Mouse (Mus musculus): ENCODE measurements around the gene Ddx39. TPM values are rescaled to one million over a fixed set of nuclear protein-coding genes. Genes with fewer than 3 reads are reported as not detected.
A peak's percentile ranks its signal among the peaks of the same experiment; 100 is the strongest.

Gene Ddx39
- polyA plus RNA-seq, 1 experiment = 28.7 TPM

DNA sequence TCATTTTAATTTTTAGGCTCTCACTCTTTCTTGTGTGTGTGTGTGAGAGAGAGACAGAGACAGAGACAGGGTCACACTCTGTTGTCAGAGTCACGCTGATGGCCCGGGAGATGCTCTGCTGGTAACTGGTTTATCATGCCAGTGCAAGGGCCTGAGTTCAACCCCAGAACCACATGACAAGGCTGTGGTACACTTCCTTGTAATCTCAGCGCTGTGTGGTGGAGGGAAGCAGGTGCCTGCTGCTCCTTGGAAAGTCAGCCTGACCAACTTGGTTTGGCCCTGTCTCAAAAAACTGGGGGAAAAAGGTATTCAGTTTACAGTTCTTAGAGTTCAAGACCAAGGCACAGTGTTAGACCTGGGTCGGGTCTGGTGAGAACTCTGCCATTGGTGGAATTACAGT lies 52.5 kb downstream of the Ddx39 start:
- Histone ChIP-seq H3K36me3 (ENCODE audit: control insufficient read depth, insufficient read depth, low read length) (no peaks in the 10 kb centered on the region), H3K27me3 (replicated peaks; ENCODE audit: control insufficient read depth, insufficient read depth, low read length) (no peaks in the 10 kb centered on the region), H3K4me1 (ENCODE audit: control insufficient read depth, insufficient read depth, low read length) (no peaks in the 10 kb centered on the region), H3K4me3 (ENCODE audit: insufficient read depth, low read depth, low read length) (no peak overlapping the region), H3K27ac (ENCODE audit: insufficient read depth, low read depth, low read length) (no peak overlapping the region)
- 89% methylated on average over 4 of the region's 4 CpGs for WGBS
- DNase-seq = no peak
- no peak for TF ChIP-seq POLR2A (IDR thresholded peaks at IDR 0.05; ENCODE audit: low read depth, low read length)
- TF ChIP-seq CTCF (conservative IDR thresholded peaks at IDR 0.05; ENCODE audit: insufficient read depth, insufficient read length, low read depth, low read length) = no peak

- peak; percentile 23 for DNase-seq
- WGBS = 27% methylated on average over 5 of the region's 5 CpGs
- H3K36me3 ChIP-seq (ENCODE audit: control insufficient read depth, insufficient read depth, low read length) = no peaks in the 10 kb centered on the region
- H3K27ac ChIP-seq (ENCODE audit: insufficient read depth, low read depth, low read length) = no peak overlapping the region
- H3K4me1 ChIP-seq (ENCODE audit: control insufficient read depth, insufficient read depth, low read length) = no peaks in the 10 kb centered on the region
- no peak for TF ChIP-seq POLR2A (IDR thresholded peaks at IDR 0.05; ENCODE audit: low read depth, low read length)
- no peak for TF ChIP-seq CTCF (conservative IDR thresholded peaks at IDR 0.05; ENCODE audit: insufficient read depth, insufficient read length, low read depth, low read length)
- no peaks in the 10 kb centered on the region for H3K27me3 ChIP-seq (replicated peaks; ENCODE audit: control insufficient read depth, insufficient read depth, low read length)
- H3K4me3 ChIP-seq (ENCODE audit: insufficient read depth, low read depth, low read length) = no peak overlapping the region
Observed at GRCm38 (mm10) chr8:83768526-83768925, 53.5 kb downstream of the Ddx39 start.

GRCm38 (mm10) chr8:83769720-83770119 lies 54.7 kb downstream of the Ddx39 start:
- Histone ChIP-seq H3K27me3 (replicated peaks; ENCODE audit: control insufficient read depth, insufficient read depth, low read length) (no peaks in the 10 kb centered on the region), H3K4me3 (ENCODE audit: insufficient read depth, low read depth, low read length) (no peak overlapping the region), H3K27ac (ENCODE audit: insufficient read depth, low read depth, low read length) (no peak overlapping the region), H3K36me3 (ENCODE audit: control insufficient read depth, insufficient read depth, low read length) (no peaks in the 10 kb centered on the region), H3K4me1 (ENCODE audit: control insufficient read depth, insufficient read depth, low read length) (no peaks in the 10 kb centered on the region)
- no peak for DNase-seq
- 81% methylated on average over 7 of the region's 7 CpGs for WGBS
- TF ChIP-seq POLR2A (IDR thresholded peaks at IDR 0.05; ENCODE audit: low read depth, low read length) (no peak), CTCF (conservative IDR thresholded peaks at IDR 0.05; ENCODE audit: insufficient read depth, insufficient read length, low read depth, low read length) (no peak)

DNA sequence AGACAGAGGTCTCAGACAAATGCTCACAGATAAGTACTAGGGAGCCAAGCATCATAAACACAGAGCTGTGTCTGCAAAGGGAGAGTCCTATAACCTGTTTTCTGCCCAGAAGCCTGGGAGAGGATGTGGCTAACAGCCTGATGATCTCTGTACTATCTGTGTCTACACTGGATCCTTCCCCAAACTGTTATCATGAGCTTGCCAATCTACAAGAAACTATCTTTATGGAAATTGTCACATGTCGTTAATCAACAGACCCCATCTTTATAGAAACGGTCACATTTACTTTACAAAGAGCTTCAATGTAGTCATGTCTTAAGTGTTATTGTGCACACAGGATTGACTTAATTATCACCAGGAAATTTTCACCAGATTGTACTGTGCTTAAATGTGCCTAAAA lies 55.7 kb downstream of the Ddx39 start:
- TF ChIP-seq POLR2A (IDR thresholded peaks at IDR 0.05; ENCODE audit: low read depth, low read length) = no peak
- TF ChIP-seq CTCF (conservative IDR thresholded peaks at IDR 0.05; ENCODE audit: insufficient read depth, insufficient read length, low read depth, low read length) = no peak
- no peak for DNase-seq
- Histone ChIP-seq H3K4me1 (ENCODE audit: control insufficient read depth, insufficient read depth, low read length) (no peaks in the 10 kb centered on the region), H3K27ac (ENCODE audit: insufficient read depth, low read depth, low read length) (no peak overlapping the region), H3K36me3 (ENCODE audit: control insufficient read depth, insufficient read depth, low read length) (no peaks in the 10 kb centered on the region), H3K4me3 (ENCODE audit: insufficient read depth, low read depth, low read length) (no peak overlapping the region), H3K27me3 (replicated peaks; ENCODE audit: control insufficient read depth, insufficient read depth, low read length) (no peaks in the 10 kb centered on the region)
- WGBS = 90% methylated on average over 2 of the region's 2 CpGs

GRCm38 (mm10) chr8:83771791-83772190 lies 56.8 kb downstream of the Ddx39 start:
- H3K27ac ChIP-seq (ENCODE audit: insufficient read depth, low read depth, low read length) = no peak overlapping the region
- no peaks in the 10 kb centered on the region for H3K27me3 ChIP-seq (replicated peaks; ENCODE audit: control insufficient read depth, insufficient read depth, low read length)
- WGBS = 63% methylated on average over 4 of the region's 4 CpGs
- no peaks in the 10 kb centered on the region for H3K36me3 ChIP-seq (ENCODE audit: control insufficient read depth, insufficient read depth, low read length)
- no peak for TF ChIP-seq POLR2A (IDR thresholded peaks at IDR 0.05; ENCODE audit: low read depth, low read length)
- no peak for TF ChIP-seq CTCF (conservative IDR thresholded peaks at IDR 0.05; ENCODE audit: insufficient read depth, insufficient read length, low read depth, low read length)
- H3K4me1 ChIP-seq (ENCODE audit: control insufficient read depth, insufficient read depth, low read length) = no peaks in the 10 kb centered on the region
- no peak for DNase-seq
- H3K4me3 ChIP-seq (ENCODE audit: insufficient read depth, low read depth, low read length) = no peak overlapping the region

DNA sequence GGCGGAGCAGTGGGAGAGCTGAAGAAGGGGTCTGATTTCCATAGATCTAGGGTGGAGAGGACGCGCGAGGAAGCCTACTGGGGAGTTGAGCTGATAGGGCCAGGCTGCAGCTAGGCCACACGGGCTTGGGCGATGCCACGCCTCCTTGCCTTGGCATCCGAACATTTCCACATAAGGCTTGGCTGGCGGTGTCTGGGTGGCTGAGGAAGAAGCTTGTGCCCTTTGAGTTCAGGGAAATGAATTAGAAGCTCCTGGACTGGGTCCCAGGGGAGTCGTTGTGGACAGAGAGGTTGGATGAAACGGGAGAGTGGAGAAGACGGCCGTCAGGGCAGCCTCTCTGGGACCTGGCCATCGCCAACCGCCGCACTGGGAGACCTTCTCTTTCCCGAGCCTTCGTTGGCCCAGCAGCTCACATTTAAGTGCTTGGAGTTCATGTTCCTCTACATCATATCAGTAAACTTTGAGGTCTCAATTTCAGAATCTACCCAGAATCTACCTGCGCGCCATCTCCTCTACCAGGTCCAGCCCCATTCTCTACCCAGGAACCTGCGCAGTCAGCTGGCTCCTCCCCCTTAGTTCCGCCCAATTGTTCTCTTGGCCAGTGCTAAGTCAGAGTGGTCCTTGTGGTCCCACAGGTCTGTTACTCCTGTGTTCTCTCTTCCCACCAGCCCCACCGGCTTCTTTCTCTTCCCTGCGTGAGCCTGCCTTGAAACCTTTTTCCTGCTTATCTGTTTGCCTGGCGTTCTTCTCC lies 57.9 kb downstream of the Ddx39 start:
- Histone ChIP-seq H3K4me1 (ENCODE audit: control insufficient read depth, insufficient read depth, low read length) (no peaks in the 10 kb centered on the region), H3K4me3 (ENCODE audit: insufficient read depth, low read depth, low read length) (peak overlapping the region; percentile 41), H3K27ac (ENCODE audit: insufficient read depth, low read depth, low read length) (peak overlapping the region; percentile 52; the same call in 1 of the 2 replicates), H3K36me3 (ENCODE audit: control insufficient read depth, insufficient read depth, low read length) (no peaks in the 10 kb centered on the region), H3K27me3 (replicated peaks; ENCODE audit: control insufficient read depth, insufficient read depth, low read length) (no peaks in the 10 kb centered on the region)
- 13% methylated on average over 25 of the region's 25 CpGs for WGBS
- peak; percentile 63 for DNase-seq
- no peak for TF ChIP-seq CTCF (conservative IDR thresholded peaks at IDR 0.05; ENCODE audit: insufficient read depth, insufficient read length, low read depth, low read length)

GRCm38 (mm10) chr8:83773452-83773846 lies 58.5 kb downstream of the Ddx39 start:
- WGBS = 36% methylated on average over 6 of the region's 6 CpGs
- Histone ChIP-seq H3K4me1 (ENCODE audit: control insufficient read depth, insufficient read depth, low read length) (no peaks in the 10 kb centered on the region), H3K36me3 (ENCODE audit: control insufficient read depth, insufficient read depth, low read length) (no peaks in the 10 kb centered on the region), H3K27me3 (replicated peaks; ENCODE audit: control insufficient read depth, insufficient read depth, low read length) (no peaks in the 10 kb centered on the region), H3K4me3 (ENCODE audit: insufficient read depth, low read depth, low read length) (0 out of 2 replicates have a peak overlapping the region, but pooled peaks have one; percentile 41), H3K27ac (ENCODE audit: insufficient read depth, low read depth, low read length) (peak overlapping the region; percentile 52; the same call in 1 of the 2 replicates)
- no peak for TF ChIP-seq POLR2A (IDR thresholded peaks at IDR 0.05; ENCODE audit: low read depth, low read length)
- TF ChIP-seq CTCF (conservative IDR thresholded peaks at IDR 0.05; ENCODE audit: insufficient read depth, insufficient read length, low read depth, low read length) = no peak
- DNase-seq = peak; percentile 65
